Comparison of ENCODE assay signal across 12 mouse cellular contexts in the genomic region with DNA sequence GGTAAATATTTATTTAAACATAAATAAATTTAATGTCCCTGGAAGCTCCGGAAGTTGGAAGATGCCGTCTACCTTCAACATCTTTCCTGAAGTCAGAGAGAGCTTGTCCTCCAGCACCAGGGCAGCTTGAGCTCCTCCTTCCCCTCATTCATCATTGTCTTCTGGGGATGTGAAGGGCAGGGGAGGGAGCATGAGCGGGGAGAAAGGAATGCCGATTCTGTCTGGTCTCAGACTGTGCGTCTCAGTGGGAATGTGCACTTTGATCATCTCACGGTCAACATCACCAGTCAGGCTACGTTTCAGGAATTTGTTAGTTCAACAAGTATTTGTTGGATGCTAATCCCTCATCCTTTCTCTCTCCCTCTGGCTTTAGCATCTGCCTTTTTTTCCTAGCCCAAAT. TPM values are rescaled to one million over a fixed set of nuclear protein-coding genes. Genes with fewer than 3 reads are reported as not detected.
DNase-seq lines count a peak whose midpoint lies in the region; ATAC-seq and TF ChIP-seq lines count a peak whose summit lies in the region.
"Had no signal": no experiment of that assay in that cellular context is flagged by ENCODE, and none has a peak within 500 bp of the region (broad histone marks: within the 10 kb centered on the region; RNA-seq: fewer than 3 reads in every experiment).

No protein-coding gene starts in this region.

- no peaks in the 10 kb centered on the region for H3K36me3 ChIP-seq in lung, embryonic 14.5 days (ENCODE audit: insufficient read depth)
- no peaks in the 10 kb centered on the region for H3K36me3 ChIP-seq in kidney, adult 2 months (ENCODE audit: control insufficient read depth, insufficient read depth, low read length)
- no peaks in the 10 kb centered on the region for H3K36me3 ChIP-seq in midbrain, embryonic 15.5 days (replicated peaks)

- no peak overlapping the region for H3K27ac ChIP-seq in lung, embryonic 14.5 days (ENCODE audit: low read depth)
- H3K27ac ChIP-seq in kidney, adult 2 months (ENCODE audit: insufficient read depth, low read depth, low read length), result peak overlapping the region; percentile 8; the same call in 1 of the 2 replicates
- H3K27ac ChIP-seq in midbrain, embryonic 15.5 days, result no peak overlapping the region
- H3K27ac ChIP-seq: left cerebral cortex, adult 2 months had no signal

- H3K9me3 ChIP-seq in lung, embryonic 14.5 days (ENCODE audit: low read depth, low read length), result no peaks in the 10 kb centered on the region
- no peaks in the 10 kb centered on the region for H3K9me3 ChIP-seq in midbrain, embryonic 15.5 days

- no peaks in the 10 kb centered on the region for H3K27me3 ChIP-seq in lung, embryonic 14.5 days (ENCODE audit: insufficient read depth, low read length)
- no peaks in the 10 kb centered on the region for H3K27me3 ChIP-seq in kidney, adult 2 months (replicated peaks; ENCODE audit: control insufficient read depth, insufficient read depth, low read length)
- H3K27me3 ChIP-seq in midbrain, embryonic 15.5 days (replicated peaks), result 0 out of 2 replicates have a peak, but pooled peaks cover 2% of the 10 kb centered on the region

- WGBS in lung, embryonic 14.5 days, result 4% methylated on average over 7 of the region's 7 CpGs
- 23% methylated on average over 7 of the region's 7 CpGs for WGBS in kidney, adult 2 months
- WGBS in midbrain, embryonic 15.5 days, result 23% methylated on average over 7 of the region's 7 CpGs

- no peak overlapping the region for H3K4me3 ChIP-seq in lung, embryonic 14.5 days (ENCODE audit: low read depth, low read length)
- no peak overlapping the region for H3K4me3 ChIP-seq in kidney, adult 2 months (ENCODE audit: insufficient read depth, low read depth, low read length)
- no peak overlapping the region for H3K4me3 ChIP-seq in midbrain, embryonic 15.5 days
- H3K4me3 ChIP-seq: left cerebral cortex, adult 2 months had no signal

- TF ChIP-seq CTCF in lung, embryonic 14.5 days (IDR thresholded peaks at IDR 0.05; ENCODE audit: low read depth), result no peak
- no peak for TF ChIP-seq CTCF in kidney, adult 2 months (conservative IDR thresholded peaks at IDR 0.05; ENCODE audit: insufficient read depth, insufficient read length, low read depth, low read length)

- ATAC-seq in lung, embryonic 14.5 days (ENCODE audit: insufficient read depth), result no peak
- no peak for ATAC-seq in midbrain, embryonic 15.5 days (replicated peaks)
- ATAC-seq: forebrain, postnatal 0 days had no signal

- peak; percentile 28 for DNase-seq in lung, embryonic 14.5 days
- DNase-seq in lung, postnatal 25 days (ENCODE audit: low spot score), result no peak
- DNase-seq in adrenal gland, postnatal 10 days, result peak; percentile 45
- peak; percentile 92 for DNase-seq in kidney, adult 2 months
- peak; percentile 82 for DNase-seq in mesoderm, embryonic 11.5 days (ENCODE audit: low read depth, low spot score)
- no peak for DNase-seq in MN1 (ENCODE audit: low spot score)
- DNase-seq in layer of hippocampus, adult 9-10 months (ENCODE audit: low spot score), result no peak
- DNase-seq: cerebellum, postnatal 14 days; forebrain, postnatal 0 days; gastrocnemius, postnatal 25 days had no signal

- no peak for TF ChIP-seq POLR2A in kidney, adult 2 months (IDR thresholded peaks at IDR 0.05; ENCODE audit: low read depth, low read length)

- H3K4me2 ChIP-seq in lung, embryonic 14.5 days, result no peak overlapping the region
- no peak overlapping the region for H3K4me2 ChIP-seq in midbrain, embryonic 15.5 days

- H3K4me1 ChIP-seq in lung, embryonic 14.5 days (ENCODE audit: insufficient read depth), result peaks cover 3% of the 10 kb centered on the region
- peaks cover 29% of the 10 kb centered on the region for H3K4me1 ChIP-seq in kidney, adult 2 months (ENCODE audit: control insufficient read depth, insufficient read depth, low read length)
- H3K4me1 ChIP-seq in midbrain, embryonic 15.5 days, result peaks cover 8% of the 10 kb centered on the region

- H3K9ac ChIP-seq in lung, embryonic 14.5 days, result no peak overlapping the region
- no peak overlapping the region for H3K9ac ChIP-seq in midbrain, embryonic 15.5 days
- H3K9ac ChIP-seq: forebrain, postnatal 0 days had no signal

RNA-seq across cellular contexts. Expression of a gene that starts 3.0 kb away (rescaled TPM):
- polyA plus RNA-seq in lung, embryonic 14.5 days (2014; fragmentation: Nextera tagmentation; extraction: Ambion mirVana), result 9.1 and 10.2 TPM in 2 replicates
- total RNA-seq in adrenal gland, postnatal 10 days (2021), result 1 to 10 TPM; 3.0 to 3.8 TPM
- polyA plus RNA-seq in kidney, adult 2 months (2012; rRNA removed), result 14.7 and 16.2 TPM in 2 replicates
- 19.8 TPM in 2 replicates for polyA plus RNA-seq in midbrain, embryonic 15.5 days (2015; fragmentation: Nextera tagmentation; extraction: Ambion mirVana)

RNA-seq across cellular contexts. Expression of a gene that starts 39.4 kb away (rescaled TPM):
- 212 and 230 TPM in 2 replicates for polyA plus RNA-seq in lung, embryonic 14.5 days (2014; fragmentation: Nextera tagmentation; extraction: Ambion mirVana)
- 10 to 100 TPM; 32.4 to 33.0 TPM for total RNA-seq in adrenal gland, postnatal 10 days (2021)
- polyA plus RNA-seq in kidney, adult 2 months (2012; rRNA removed), result 47.1 and 54.5 TPM in 2 replicates
- polyA plus RNA-seq in midbrain, embryonic 15.5 days (2015; fragmentation: Nextera tagmentation; extraction: Ambion mirVana), result 113 and 142 TPM in 2 replicates

Comparison
In these comparisons a context has a peak if more than half of its experiments do, and no peak if none do; other contexts are left out.
1. DNase-seq: peak in lung, embryonic 14.5 days (single experiment), adrenal gland, postnatal 10 days (single experiment), kidney, adult 2 months (single experiment) and mesoderm, embryonic 11.5 days (single experiment); none in lung, postnatal 25 days (single experiment), MN1 (single experiment) and layer of hippocampus, adult 9-10 months (single experiment).